Mouse (Mus musculus) embryonic fibroblast, embryonic 13.5 days (primary cell): ENCODE data around the gene Rab3il1. TPM values are rescaled to one million over a fixed set of nuclear protein-coding genes. Genes with fewer than 3 reads are reported as not detected.

ENCODE experiments used
- H3K27ac ChIP-seq: 2 replicates; pipeline ENCODE4 v1.5.1; 2012; ENCODE audit warnings: low read length, control low read depth, inconsistent platforms; ENCODE audit not compliant: insufficient read depth
- H3K4me1 ChIP-seq: 2 replicates; pipeline ENCODE4 v1.6.1; 2011; ENCODE audit warnings: low read length; ENCODE audit not compliant: control insufficient read depth, insufficient read depth
- H3K4me3 ChIP-seq: 2 replicates; pipeline ENCODE4 v1.5.1; 2011; ENCODE audit warnings: mild to moderate bottlenecking, control low read depth, low read length; ENCODE audit not compliant: insufficient read depth
- CTCF ChIP-seq: IDR thresholded peaks from 2 replicates; pipeline ENCODE4 v1.5.1; 2011; ENCODE audit warnings: mild to moderate bottlenecking, control low read depth, low read length, moderate library complexity, borderline replicate concordance; ENCODE audit not compliant: insufficient read depth
- POLR2A ChIP-seq: IDR thresholded peaks from 2 replicates; pipeline ENCODE4 v1.6.1; 2011; ENCODE audit warnings: low read depth, mild to moderate bottlenecking, control low read depth, low read length, moderate library complexity
- polyA plus RNA-seq: library from polyadenylated mRNA; stranded (reverse); fragments of >200 nt; gene quantifications from 2 replicates; pipeline ENCODE4 v1.2.4, GENCODE M21; 2011; ENCODE audit warnings: low read depth; ENCODE audit not compliant: missing spikeins, insufficient read length

Rab3il1 gene
- polyA plus RNA-seq, 1 experiment: 18.2 TPM

GRCm38 (mm10) chr19:10049533-10049932 lies 48.1 kb downstream of the Rab3il1 start:
- peaks cover 11% of the 10 kb centered on the region for H3K4me1 ChIP-seq
- TF ChIP-seq POLR2A (no peak), CTCF (no peak)
- H3K27ac ChIP-seq: no peak overlapping the region
- no peak overlapping the region for H3K4me3 ChIP-seq

- H3K27ac ChIP-seq: no peak overlapping the region
- peaks cover 9% of the 10 kb centered on the region for H3K4me1 ChIP-seq
- no peak for TF ChIP-seq CTCF
- no peak overlapping the region for H3K4me3 ChIP-seq
These were observed 49.0 kb downstream of the Rab3il1 start for GRCm38 (mm10) chr19:10050438-10050837.

- H3K4me1 ChIP-seq: peaks cover 4% of the 10 kb centered on the region; the same call in 1 of the 2 replicates
- no peak overlapping the region for H3K4me3 ChIP-seq
- no peak overlapping the region for H3K27ac ChIP-seq
- TF ChIP-seq POLR2A (no peak), CTCF (no peak)
These were observed 51.2 kb downstream of the Rab3il1 start for GRCm38 (mm10) chr19:10052698-10053097.

GRCm38 (mm10) chr19:10053692-10054260 lies 52.3 kb downstream of the Rab3il1 start:
- no peak overlapping the region for H3K4me3 ChIP-seq
- no peak overlapping the region for H3K27ac ChIP-seq
- TF ChIP-seq CTCF (no peak), POLR2A (no peak)
- peaks cover 4% of the 10 kb centered on the region; the same call in 1 of the 2 replicates for H3K4me1 ChIP-seq

DNA sequence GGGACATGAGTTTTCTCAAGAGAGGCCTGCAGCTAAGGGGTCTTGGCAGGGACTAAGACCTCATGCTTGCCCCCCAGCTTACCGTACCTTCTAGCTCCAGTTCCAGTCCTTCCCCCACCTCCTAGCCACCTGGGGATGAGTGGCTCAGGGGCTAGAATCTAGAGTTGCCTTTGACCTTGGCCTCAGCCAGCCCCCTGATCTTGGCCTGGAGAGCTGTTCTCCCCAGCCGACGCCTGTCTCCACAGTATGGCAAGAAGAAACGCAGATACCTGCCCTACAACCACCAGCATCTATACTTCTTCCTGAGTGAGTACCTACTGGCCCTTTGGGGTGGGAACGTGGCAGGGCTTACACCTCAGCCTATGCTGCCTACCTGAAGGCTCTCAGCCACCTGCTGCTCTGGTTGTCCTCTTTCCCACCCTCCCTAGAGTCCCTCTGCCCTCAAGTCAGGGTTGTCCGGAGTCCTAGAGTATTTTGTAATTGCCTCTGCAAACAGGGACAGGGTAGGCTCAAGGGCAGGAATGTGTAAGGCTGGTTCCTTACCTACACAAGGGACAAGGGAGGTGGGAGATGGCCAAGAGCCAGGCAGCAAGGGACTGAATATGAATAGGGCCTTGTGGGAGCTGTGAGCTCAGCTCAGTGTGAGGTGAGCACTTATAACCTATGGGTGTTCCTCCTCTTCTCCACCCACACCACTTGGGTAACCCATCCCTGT lies 53.0 kb downstream of the Rab3il1 start:
- no peak overlapping the region for H3K27ac ChIP-seq
- no peak overlapping the region for H3K4me3 ChIP-seq
- H3K4me1 ChIP-seq: peaks cover 4% of the 10 kb centered on the region; the same call in 1 of the 2 replicates
- TF ChIP-seq POLR2A (no peak), CTCF (no peak)

DNA sequence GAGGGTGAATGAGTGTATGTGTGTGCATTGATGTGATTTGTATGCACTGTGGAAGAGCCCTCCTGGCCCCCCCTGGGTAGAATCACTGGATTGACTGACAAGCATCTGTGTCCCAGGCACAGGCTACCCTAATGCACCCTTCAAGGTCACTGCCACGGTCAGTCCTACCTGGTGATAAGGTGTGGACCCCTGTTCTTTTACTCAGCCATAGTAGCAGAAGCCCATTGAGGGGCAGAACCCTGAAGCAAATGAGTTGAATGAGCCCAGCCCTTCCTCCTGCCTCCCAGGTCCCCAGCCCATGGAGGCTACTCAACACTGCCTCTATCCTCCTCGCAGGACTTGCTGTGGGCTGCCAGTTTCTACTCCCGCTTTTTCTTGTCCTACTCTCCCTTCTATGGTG lies 53.8 kb downstream of the Rab3il1 start:
- TF ChIP-seq POLR2A: no peak
- no peak for TF ChIP-seq CTCF
- H3K4me1 ChIP-seq: peaks cover 4% of the 10 kb centered on the region; the same call in 1 of the 2 replicates
- H3K4me3 ChIP-seq: no peak overlapping the region
- H3K27ac ChIP-seq: no peak overlapping the region

DNA sequence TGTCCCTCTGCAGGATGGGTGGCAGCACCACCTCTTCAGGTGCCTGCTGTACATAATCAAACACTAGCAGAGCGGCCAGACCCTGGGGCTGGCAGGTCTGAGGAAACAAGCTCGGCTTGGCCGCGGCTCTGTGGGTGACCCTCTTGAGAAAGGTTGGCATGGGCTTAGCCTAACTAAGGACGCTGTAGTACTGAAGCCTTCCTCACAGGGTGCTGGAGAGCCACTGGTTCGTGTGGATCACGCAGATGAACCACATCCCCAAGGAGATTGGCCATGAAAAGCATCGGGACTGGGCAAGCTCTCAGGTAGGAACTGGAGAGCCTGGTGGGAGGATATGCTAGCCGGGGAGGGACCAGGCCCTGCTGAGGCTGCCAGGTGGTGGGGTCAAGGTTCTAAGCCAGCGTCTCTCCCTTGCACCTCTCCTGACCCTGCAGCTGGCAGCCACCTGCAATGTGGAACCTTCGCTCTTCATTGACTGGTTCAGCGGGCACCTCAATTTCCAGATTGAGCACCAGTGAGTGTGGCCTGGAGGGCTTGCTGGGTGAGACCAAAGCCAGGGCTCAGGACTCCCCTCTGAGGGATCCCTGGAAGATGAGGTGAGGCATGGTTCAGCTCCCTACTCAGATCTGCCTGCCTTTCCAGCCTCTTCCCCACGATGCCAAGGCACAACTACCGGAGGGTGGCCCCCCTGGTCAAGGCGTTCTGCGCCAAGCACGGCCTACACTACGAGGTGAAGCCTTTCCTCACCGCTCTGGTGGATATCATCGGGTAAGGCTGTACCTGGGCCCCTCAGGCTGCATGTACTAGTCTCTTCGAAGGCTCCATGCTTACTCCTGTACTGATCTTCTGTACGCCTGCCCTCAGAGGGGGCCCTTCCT lies 54.6 kb downstream of the Rab3il1 start:
- no peak for TF ChIP-seq POLR2A
- no peak for TF ChIP-seq CTCF
- Histone ChIP-seq H3K4me3 (no peak overlapping the region), H3K27ac (peak overlapping the region; percentile 1; the same call in 1 of the 2 replicates), H3K4me1 (peaks cover 4% of the 10 kb centered on the region; the same call in 1 of the 2 replicates)

GRCm38 (mm10) chr19:10056686-10057085 lies 55.2 kb downstream of the Rab3il1 start:
- H3K4me1 ChIP-seq: peaks cover 4% of the 10 kb centered on the region; the same call in 1 of the 2 replicates
- no peak overlapping the region for H3K4me3 ChIP-seq
- TF ChIP-seq CTCF: no peak
- no peak for TF ChIP-seq POLR2A

DNA sequence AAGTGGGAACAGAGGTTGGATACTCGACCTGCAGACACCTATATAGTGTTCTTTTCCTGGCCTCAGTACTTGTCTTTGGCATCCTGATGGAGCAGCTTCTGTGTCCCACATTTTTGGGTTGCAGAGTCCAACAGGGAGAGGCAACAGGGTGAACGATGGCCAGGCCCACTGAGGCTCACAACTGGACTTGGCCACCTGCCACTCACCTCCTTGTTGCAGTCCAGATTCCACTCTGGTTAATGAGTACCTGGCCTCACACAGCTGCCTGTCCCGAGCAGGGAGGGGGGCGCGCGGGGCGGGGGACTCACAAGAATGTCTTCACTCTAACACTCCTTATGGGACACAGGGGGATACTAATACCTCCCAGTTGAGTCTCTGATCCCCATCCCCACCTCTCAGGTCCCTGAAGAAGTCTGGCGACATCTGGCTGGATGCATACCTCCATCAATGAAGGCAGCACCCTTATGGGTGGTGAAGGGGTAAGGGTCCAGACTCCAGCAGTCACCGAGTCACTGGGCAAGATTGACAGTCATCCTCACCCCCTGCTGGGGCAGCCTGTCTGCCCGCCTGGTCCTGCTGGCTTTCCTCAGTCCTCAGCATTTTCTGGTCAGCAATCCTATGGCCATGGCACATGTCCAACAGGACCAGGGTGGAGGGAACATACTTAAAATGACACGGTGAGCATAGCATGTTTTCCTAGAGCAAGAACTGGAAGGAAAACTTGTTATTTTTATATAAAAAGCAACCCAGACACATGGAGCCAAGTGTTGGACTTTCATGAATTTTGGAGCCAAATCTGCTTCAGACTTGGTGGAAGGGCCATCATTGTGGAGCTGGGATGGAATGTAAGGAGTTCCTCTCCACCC lies 56.2 kb downstream of the Rab3il1 start:
- H3K4me3 ChIP-seq: no peak overlapping the region
- H3K27ac ChIP-seq: no peak overlapping the region
- TF ChIP-seq POLR2A: no peak
- TF ChIP-seq CTCF: no peak
- H3K4me1 ChIP-seq: peaks cover 4% of the 10 kb centered on the region; the same call in 1 of the 2 replicates

More at GRCm38 (mm10) chr19:10056686-10057085, 55.2 kb downstream of the Rab3il1 start:
- H3K27ac ChIP-seq: no peak overlapping the region; the same call in 1 of the 2 replicates
